Mouse (Mus musculus) heart, adult 2 months (tissue): ENCODE measurements around the gene Slc7a15. TPM values are rescaled to one million over a fixed set of nuclear protein-coding genes. Genes with fewer than 3 reads are reported as not detected.
"Not testable (repeated sequence)": the region's sequence is repeated elsewhere in the genome, so short reads cannot be mapped to it uniquely, and the experiment has no call there.

Experiments used
- DNase-seq, 2 experiments: peaks; one replicate each; pipeline ENCODE4 v3.0.0; 2021
- H3K27ac ChIP-seq: fragments of 200-600 bp; 2 replicates; pipeline ENCODE4 v1.8.1; 2022
- H3K27me3 ChIP-seq: fragments of 200-500 bp; 2 replicates; pipeline ENCODE4 v1.6.1; 2012; ENCODE audit warnings: mild to moderate bottlenecking, low read length, inconsistent platforms, mixed read lengths; ENCODE audit not compliant: control insufficient read depth, insufficient read depth
- H3K36me3 ChIP-seq: fragments of 200-500 bp; 2 replicates; pipeline ENCODE4 v1.6.1; 2012; ENCODE audit warnings: low read length, inconsistent platforms; ENCODE audit not compliant: control insufficient read depth, insufficient read depth
- H3K4me1 ChIP-seq: fragments of 200-500 bp; 2 replicates; pipeline ENCODE4 v1.6.1; 2011; ENCODE audit warnings: low read length; ENCODE audit not compliant: control insufficient read depth, insufficient read depth
- H3K4me3 ChIP-seq: fragments of 200-600 bp; 2 replicates; pipeline ENCODE4 v1.8.1; 2022
- H3K79me2 ChIP-seq: fragments of 200-500 bp; replicated peaks from 2 replicates; pipeline ENCODE4 v1.6.1; 2012; ENCODE audit warnings: mild to moderate bottlenecking, inconsistent platforms, low read length, moderate library complexity, mixed read lengths; ENCODE audit not compliant: control insufficient read depth, insufficient read depth
- H3K9ac ChIP-seq: fragments of 200-500 bp; 2 replicates; pipeline ENCODE4 v1.6.1; 2012; ENCODE audit warnings: low read depth, mild to moderate bottlenecking, control low read depth, inconsistent platforms, low read length, mixed read lengths
- CTCF ChIP-seq: fragments of 200-600 bp; IDR thresholded peaks from 2 replicates; pipeline ENCODE4 v1.8.1; 2022; ENCODE audit warnings: antibody characterized with exemption, mild to moderate bottlenecking, moderate library complexity
- EP300 ChIP-seq: fragments of 200-500 bp; IDR thresholded peaks from 2 replicates; pipeline ENCODE4 v1.6.1; 2011; ENCODE audit warnings: low read depth, low read length, control low read depth; ENCODE audit not compliant: insufficient read depth
- POLR2A ChIP-seq: fragments of 200-500 bp; IDR thresholded peaks from 2 replicates; pipeline ENCODE4 v1.6.1; 2011; ENCODE audit warnings: mild to moderate bottlenecking, low read depth, low read length, control low read depth; ENCODE audit not compliant: insufficient read depth
- WGBS: fragments of 180-500 bp; shearing (Covaris S2); methylation state at CpG from one replicate; pipeline ENCODE4 v1.1.7; 2018; 5-methylcytosine and 5-hydroxymethylcytosine counted together
- intact Hi-C: fragments of 180-260 bp; cut with DNase I; formaldehyde crosslinking; loops from one replicate; pipeline ENCODE4 v1.15.1; 2025
- polyA plus RNA-seq: library from polyadenylated mRNA; depleted of rRNA; stranded (reverse); fragments of >200 nt; gene quantifications from 2 replicates; pipeline ENCODE4 v1.2.3, GENCODE M21; 2012
- total RNA-seq, 2 experiments: library from RNA; stranded (reverse); gene quantifications; 2 replicates each; pipeline ENCODE4 v1.2.3; 2021

The Slc7a15 gene
- total and polyA plus RNA-seq, 3 experiments = not detected

DNA sequence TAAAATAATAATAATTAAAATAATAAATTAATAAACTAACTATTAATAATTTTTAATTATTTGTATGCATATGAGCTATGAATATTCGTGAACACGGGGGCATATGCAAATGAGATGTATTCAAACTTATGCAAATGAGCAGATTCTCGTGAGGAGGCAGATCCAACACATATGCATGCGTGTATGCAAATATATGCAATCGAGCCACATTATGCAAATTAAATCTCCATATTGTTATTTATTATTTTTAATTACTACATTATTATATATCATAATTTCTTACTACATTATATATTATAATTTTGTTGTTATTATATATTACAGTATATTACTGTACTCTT, 21.8 kb upstream of the Slc7a15 start:
- Histone ChIP-seq H3K9ac (no peak overlapping the region), H3K27ac (no peak overlapping the region), H3K79me2 (no peaks in the 10 kb centered on the region), H3K4me1 (no peaks in the 10 kb centered on the region), H3K4me3 (no peak overlapping the region), H3K36me3 (no peaks in the 10 kb centered on the region), H3K27me3 (no peaks in the 10 kb centered on the region)
- no peak for TF ChIP-seq POLR2A
- TF ChIP-seq EP300 = no peak
- TF ChIP-seq CTCF = no peak
- DNase-seq = no peak
- intact Hi-C loops = no loop called here
- WGBS = 94% methylated on average over 5 of the region's 5 CpGs

DNA sequence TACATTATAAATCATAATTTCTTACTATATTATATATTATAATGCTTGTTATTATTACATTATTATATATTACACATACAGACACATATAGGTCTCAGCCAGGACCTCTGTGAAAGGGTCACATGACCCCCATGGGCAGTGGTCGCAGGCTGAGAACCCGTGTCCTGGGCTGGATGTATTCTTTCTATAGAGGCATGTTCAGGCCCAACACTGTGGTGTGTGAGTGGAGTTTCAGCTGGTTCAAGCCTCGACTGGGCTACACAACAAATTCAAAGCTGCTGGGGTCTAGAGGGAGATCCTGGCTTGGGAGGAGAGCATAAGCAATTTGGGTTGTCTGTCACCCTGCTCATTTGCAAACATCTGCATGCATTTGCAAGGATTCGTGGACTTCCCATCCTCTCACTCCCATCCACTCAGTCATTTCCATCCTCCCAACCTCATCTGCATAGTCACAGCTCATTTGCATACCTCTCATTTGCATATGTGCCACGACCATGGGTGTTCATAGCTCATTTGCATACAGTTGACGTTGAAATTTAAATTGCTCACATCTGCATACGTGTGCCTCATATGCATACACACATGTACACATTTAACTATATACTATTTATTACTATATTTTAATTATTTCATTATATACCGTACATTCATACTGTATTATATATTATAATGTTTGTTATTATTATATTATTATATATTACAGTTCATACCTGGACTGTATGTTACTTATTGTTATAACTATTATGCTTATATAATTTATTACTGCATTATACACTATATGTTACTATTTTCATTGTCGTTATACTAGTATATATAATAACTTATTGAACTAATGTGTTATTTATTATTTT, 21.2 kb upstream of the Slc7a15 start:
- DNase-seq = no peak
- H3K36me3 ChIP-seq = no peaks in the 10 kb centered on the region
- WGBS = 94% methylated on average over 9 of the region's 9 CpGs

GRCm38 (mm10) chr12:8618271-8618670, 19.4 kb upstream of the Slc7a15 start:
- WGBS = 90% methylated on average over 3 of the region's 3 CpGs
- Histone ChIP-seq H3K9ac (no peak overlapping the region), H3K27ac (no peak overlapping the region), H3K4me1 (no peaks in the 10 kb centered on the region), H3K4me3 (no peak overlapping the region), H3K79me2 (no peaks in the 10 kb centered on the region), H3K36me3 (no peaks in the 10 kb centered on the region), H3K27me3 (no peaks in the 10 kb centered on the region)
- DNase-seq = no peak
- intact Hi-C loops = no loop called here
- TF ChIP-seq EP300 = no peak
- no peak for TF ChIP-seq POLR2A
- no peak for TF ChIP-seq CTCF

More for the DNA sequence above, 21.2 kb upstream of the Slc7a15 start:
- Histone ChIP-seq H3K9ac (no peak overlapping the region), H3K27ac (no peak overlapping the region), H3K27me3 (no peaks in the 10 kb centered on the region), H3K79me2 (no peaks in the 10 kb centered on the region), H3K4me3 (no peak overlapping the region), H3K4me1 (no peaks in the 10 kb centered on the region)
- no peak for TF ChIP-seq EP300
- TF ChIP-seq CTCF = no peak
- TF ChIP-seq POLR2A = no peak
- intact Hi-C loops = no loop called here

GRCm38 (mm10) chr12:8609070-8609469, 10.2 kb upstream of the Slc7a15 start:
- H3K36me3 ChIP-seq = no peaks in the 10 kb centered on the region
- no peak overlapping the region for H3K27ac ChIP-seq
- intact Hi-C loops = no loop called here
- H3K27me3 ChIP-seq = no peaks in the 10 kb centered on the region
- TF ChIP-seq CTCF (no peak), POLR2A (no peak), EP300 (no peak)
- no peak overlapping the region for H3K4me3 ChIP-seq
- no peaks in the 10 kb centered on the region; the same call in 1 of the 2 replicates for H3K4me1 ChIP-seq
- DNase-seq = no peak
- WGBS = 73% methylated on average over 3 of the region's 3 CpGs
- no peaks in the 10 kb centered on the region for H3K79me2 ChIP-seq
- no peak overlapping the region for H3K9ac ChIP-seq

- intact Hi-C loops = no loop called here
- Histone ChIP-seq H3K27me3 (no peaks in the 10 kb centered on the region), H3K9ac (no peak overlapping the region), H3K27ac (no peak overlapping the region), H3K79me2 (no peaks in the 10 kb centered on the region), H3K4me1 (no peaks in the 10 kb centered on the region), H3K36me3 (no peaks in the 10 kb centered on the region), H3K4me3 (no peak overlapping the region)
- TF ChIP-seq CTCF = no peak
- TF ChIP-seq EP300 = no peak
- no peak for TF ChIP-seq POLR2A
- 90% methylated on average over 7 of the region's 7 CpGs for WGBS
- no peak for DNase-seq
These were observed 3.3 kb downstream of the Slc7a15 start for GRCm38 (mm10) chr12:8595611-8596010.

- intact Hi-C loops, DNase-seq, H3K79me2 ChIP-seq, H3K27me3 ChIP-seq, H3K36me3 ChIP-seq, H3K4me3 ChIP-seq, H3K4me1 ChIP-seq, H3K27ac ChIP-seq, H3K9ac ChIP-seq: not testable (repeated sequence)
- WGBS = 95% methylated on average over 2 of the region's 2 CpGs
These were observed 7.5 kb downstream of the Slc7a15 start for GRCm38 (mm10) chr12:8591326-8591725.
